Mouse (Mus musculus) natural killer cell, adult 2 months (primary cell): ENCODE results near the gene Vmo1.
"Not testable (repeated sequence)": the region's sequence is repeated elsewhere in the genome, so short reads cannot be mapped to it uniquely, and the experiment has no call there.

Experiments
- DNase-seq, 2 experiments: peaks; one replicate each; pipeline ENCODE4 v3.0.0; 2022; ENCODE audit warnings: low spot score in 2 of 2

Gene Vmo1

GRCm38 (mm10) chr11:70514288-70514687, at the start of gene Vmo1:
Gene Vmo1, minus strand, starts transcription at chr11:70514616.
- no peak for DNase-seq

GRCm38 (mm10) chr11:70563470-70564275, 49.3 kb upstream of the Vmo1 start:
- peak in 1 of 2 experiments; percentile 16 for DNase-seq

GRCm38 (mm10) chr11:70562995-70563469, 48.6 kb upstream of the Vmo1 start:
- no peak for DNase-seq

GRCm38 (mm10) chr11:70562287-70562994, 48.0 kb upstream of the Vmo1 start, which contains the start of gene Mink1:
Gene Mink1, plus strand, starts transcription at chr11:70562881.
- DNase-seq, result peak; percentile 74 to 83

- no peak for DNase-seq
These were observed 47.5 kb upstream of the Vmo1 start for GRCm38 (mm10) chr11:70561937-70562286.

- no peak for DNase-seq
These were observed 43.1 kb upstream of the Vmo1 start for GRCm38 (mm10) chr11:70557545-70557944.

- no peak for DNase-seq
These were observed 39.5 kb upstream of the Vmo1 start for GRCm38 (mm10) chr11:70553940-70554339.

GRCm38 (mm10) chr11:70551526-70551925, 37.1 kb upstream of the Vmo1 start:
- no peak for DNase-seq

GRCm38 (mm10) chr11:70544496-70544895, 30.1 kb upstream of the Vmo1 start:
- no peak for DNase-seq

GRCm38 (mm10) chr11:70541415-70541814, 27.0 kb upstream of the Vmo1 start:
- no peak for DNase-seq

- DNase-seq, result no peak
These were observed 26.5 kb upstream of the Vmo1 start for GRCm38 (mm10) chr11:70540928-70541327.

- DNase-seq, result peak; percentile 73 to 81
These were observed 25.6 kb upstream of the Vmo1 start, which contains the start of gene Pld2 for GRCm38 (mm10) chr11:70539877-70540587. Gene Pld2, plus strand, starts transcription at chr11:70540064.

- no peak for DNase-seq
These were observed 25.0 kb upstream of the Vmo1 start for GRCm38 (mm10) chr11:70539423-70539822.

GRCm38 (mm10) chr11:70532839-70533238, 18.4 kb upstream of the Vmo1 start, which contains the start of gene Gm40193:
Gene Gm40193, minus strand, starts transcription at chr11:70532939.
- DNase-seq, result no peak

GRCm38 (mm10) chr11:70531065-70531464, 16.6 kb upstream of the Vmo1 start:
- DNase-seq, result not testable (repeated sequence)

GRCm38 (mm10) chr11:70528610-70529009, 14.2 kb upstream of the Vmo1 start:
- no peak for DNase-seq

- DNase-seq, result no peak
These were observed 11.8 kb upstream of the Vmo1 start for GRCm38 (mm10) chr11:70526211-70526610.

- DNase-seq, result no peak
These were observed 11.3 kb upstream of the Vmo1 start for GRCm38 (mm10) chr11:70525726-70526125.

GRCm38 (mm10) chr11:70525184-70525678, 10.8 kb upstream of the Vmo1 start, which contains the start of gene Psmb6:
Gene Psmb6, plus strand, starts transcription at chr11:70525367.
- peak; percentile 88 to 89 for DNase-seq

GRCm38 (mm10) chr11:70524782-70525181, 10.4 kb upstream of the Vmo1 start:
- DNase-seq, result no peak

GRCm38 (mm10) chr11:70523306-70523989, 9.0 kb upstream of the Vmo1 start:
- DNase-seq, result not testable (repeated sequence)
